Mouse (Mus musculus) lung, postnatal 0 days (tissue): ENCODE data around the gene Myo1f. TPM values are rescaled to one million over a fixed set of nuclear protein-coding genes. Genes with fewer than 3 reads are reported as not detected.

Source experiments
- ATAC-seq: fragments of 200-750 bp; cut with Nextera tagmentation; 2 replicates; pipeline ENCODE4 v1.8.0; 2017; ENCODE audit warnings: moderate library complexity
- DNase-seq: peaks from one replicate; pipeline ENCODE4 v3.0.0-alpha.2; 2016; ENCODE audit warnings: low spot score
- H3K27ac ChIP-seq: fragments of 300-500 bp; sonication (generic); 2 replicates; pipeline ENCODE4 v1.5.1; 2014; ENCODE audit warnings: antibody characterized with exemption, mild to moderate bottlenecking, low read length, mixed read lengths
- H3K27me3 ChIP-seq: fragments of 300-500 bp; sonication (generic); replicated peaks from 2 replicates; pipeline ENCODE4 v1.6.1; 2014; ENCODE audit warnings: low read length, mixed read lengths; ENCODE audit not compliant: insufficient read depth
- H3K36me3 ChIP-seq: fragments of 300-500 bp; sonication (generic); 2 replicates; pipeline ENCODE4 v1.6.1; 2014; ENCODE audit warnings: low read length, mixed read lengths; ENCODE audit not compliant: insufficient read depth
- H3K4me1 ChIP-seq: fragments of 300-500 bp; sonication (generic); 2 replicates; pipeline ENCODE4 v1.6.1; 2014; ENCODE audit warnings: antibody characterized with exemption, low read depth, low read length, mixed read lengths; ENCODE audit not compliant: insufficient read depth
- H3K4me2 ChIP-seq: fragments of 300-500 bp; sonication (generic); replicated peaks from 2 replicates; pipeline ENCODE4 v1.6.1; 2014; ENCODE audit warnings: low read depth, mild to moderate bottlenecking, low read length, moderate library complexity, mixed read lengths
- H3K4me3 ChIP-seq: fragments of 300-500 bp; sonication (generic); 2 replicates; pipeline ENCODE4 v1.5.1; 2014; ENCODE audit warnings: low read depth, low read length
- H3K9ac ChIP-seq: fragments of 300-500 bp; sonication (generic); replicated peaks from 2 replicates; pipeline ENCODE4 v1.6.1; 2014; ENCODE audit warnings: low read depth, mild to moderate bottlenecking
- H3K9me3 ChIP-seq: fragments of 300-500 bp; sonication (generic); 2 replicates; pipeline ENCODE4 v1.6.1; 2016; ENCODE audit warnings: low read length, mixed read lengths
- CTCF ChIP-seq: IDR thresholded peaks from 2 replicates; pipeline ENCODE4 v1.5.1; 2016; ENCODE audit warnings: antibody characterized with exemption, mild to moderate bottlenecking
- EP300 ChIP-seq: IDR thresholded peaks from 2 replicates; pipeline ENCODE4 v1.6.1; 2016; ENCODE audit warnings: antibody characterized with exemption, mild to moderate bottlenecking, control low read depth
- WGBS: fragments of 180-500 bp; shearing (Covaris S2); extraction: QIAGEN DNeasy Blood & Tissue Kit; methylation state at CpG from one replicate; pipeline ENCODE4 v1.1.7; 2014; 5-methylcytosine and 5-hydroxymethylcytosine counted together
- polyA plus RNA-seq: library from polyadenylated mRNA; unstranded; fragments of >200 nt; fragmentation: Nextera tagmentation; extraction: Ambion mirVana; gene quantifications from 2 replicates; pipeline ENCODE4 v1.2.1, GENCODE M21; 2015

Myo1f gene
- polyA plus RNA-seq, 1 experiment from 2014 or later, result 6.5 TPM

GRCm38 (mm10) chr17:33628621-33629486, 73.3 kb downstream of the Myo1f start, which contains the start of gene Zfp414:
TSS of gene Zfp414 (plus strand) at chr17:33629090.
- H3K4me3 ChIP-seq, result peak within 1 kb of the TSS; percentile 71
- 2% methylated on average over 33 of the region's 35 CpGs for WGBS
- H3K27me3 ChIP-seq, result no peaks in the 10 kb centered on the region
- TF ChIP-seq CTCF, result no peak
- peak; percentile 74 for TF ChIP-seq EP300
- H3K4me2 ChIP-seq, result peak within 1 kb of the TSS; percentile 78
- peaks cover 6% of the 10 kb centered on the region; the same call in 1 of the 2 replicates for H3K4me1 ChIP-seq
- H3K27ac ChIP-seq, result peak within 1 kb of the TSS; percentile 95
- H3K9me3 ChIP-seq, result no peaks in the 10 kb centered on the region
- no peaks in the 10 kb centered on the region; the same call in 1 of the 2 replicates for H3K36me3 ChIP-seq
- DNase-seq, result peak; percentile 97
- peak within 1 kb of the TSS; percentile 65 for H3K9ac ChIP-seq
- ATAC-seq, result peak; percentile 98

GRCm38 (mm10) chr17:33629487-33630125, 74.1 kb downstream of the Myo1f start:
- Histone ChIP-seq H3K4me1 (peaks cover 6% of the 10 kb centered on the region; the same call in 1 of the 2 replicates), H3K9me3 (no peaks in the 10 kb centered on the region), H3K27ac (peak overlapping the region; percentile 95; the same call in 1 of the 2 replicates), H3K27me3 (no peaks in the 10 kb centered on the region), H3K36me3 (no peaks in the 10 kb centered on the region; the same call in 1 of the 2 replicates), H3K4me2 (peak overlapping the region; percentile 78), H3K9ac (peak overlapping the region; percentile 65), H3K4me3 (peak overlapping the region; percentile 71)
- WGBS, result 53% methylated on average over 12 of the region's 12 CpGs
- no peak for DNase-seq
- ATAC-seq, result no peak; the same call in 1 of the 2 replicates
- no peak; the same call in 1 of the 2 replicates for TF ChIP-seq CTCF
- no peak for TF ChIP-seq EP300

- H3K9ac ChIP-seq, result no peak overlapping the region
- WGBS, result 77% methylated on average over 13 of the region's 13 CpGs
- TF ChIP-seq CTCF (no peak), EP300 (no peak)
- no peak overlapping the region for H3K27ac ChIP-seq
- DNase-seq, result no peak
- ATAC-seq, result no peak
- peaks cover 6% of the 10 kb centered on the region; the same call in 1 of the 2 replicates for H3K4me1 ChIP-seq
- no peaks in the 10 kb centered on the region; the same call in 1 of the 2 replicates for H3K36me3 ChIP-seq
- H3K4me3 ChIP-seq, result no peak overlapping the region
- H3K4me2 ChIP-seq, result 0 out of 2 replicates have a peak overlapping the region, but pooled peaks have one; percentile 78
- H3K9me3 ChIP-seq, result no peaks in the 10 kb centered on the region
- H3K27me3 ChIP-seq, result no peaks in the 10 kb centered on the region
Observed at GRCm38 (mm10) chr17:33630171-33630895, 74.8 kb downstream of the Myo1f start.

- H3K27ac ChIP-seq, result no peak overlapping the region
- no peak for DNase-seq
Observed at GRCm38 (mm10) chr17:33631236-33631635, 75.7 kb downstream of the Myo1f start.

GRCm38 (mm10) chr17:33631796-33632195, 76.3 kb downstream of the Myo1f start:
- ATAC-seq (no peak), DNase-seq (no peak)
- Histone ChIP-seq H3K4me3 (no peak overlapping the region), H3K36me3 (no peaks in the 10 kb centered on the region; the same call in 1 of the 2 replicates), H3K27ac (no peak overlapping the region), H3K9ac (no peak overlapping the region), H3K4me1 (peaks cover 6% of the 10 kb centered on the region; the same call in 1 of the 2 replicates), H3K27me3 (no peaks in the 10 kb centered on the region), H3K9me3 (no peaks in the 10 kb centered on the region), H3K4me2 (no peak overlapping the region)
- TF ChIP-seq CTCF (no peak), EP300 (no peak)
- 77% methylated on average over 5 of the region's 5 CpGs for WGBS

More at GRCm38 (mm10) chr17:33631236-33631635, 75.7 kb downstream of the Myo1f start:
- 93% methylated on average over 9 of the region's 9 CpGs for WGBS
- Histone ChIP-seq H3K4me3 (no peak overlapping the region), H3K4me2 (no peak overlapping the region), H3K4me1 (peaks cover 6% of the 10 kb centered on the region; the same call in 1 of the 2 replicates), H3K36me3 (no peaks in the 10 kb centered on the region; the same call in 1 of the 2 replicates), H3K9ac (no peak overlapping the region), H3K27me3 (no peaks in the 10 kb centered on the region), H3K9me3 (no peaks in the 10 kb centered on the region)
- ATAC-seq, result no peak
- TF ChIP-seq CTCF, result no peak
- TF ChIP-seq EP300, result no peak
